ENCODE assay signal across 8 mouse cellular contexts in genomic region chr3:83789651-83790451, GRCm38 (mm10). TPM values are rescaled to one million over a fixed set of nuclear protein-coding genes. Genes with fewer than 3 reads are reported as not detected.
DNase-seq lines count a peak whose midpoint lies in the region; ATAC-seq and TF ChIP-seq lines count a peak whose summit lies in the region.

No protein-coding gene starts in this region.

- H3K9ac ChIP-seq in kidney, embryonic 16.5 days (replicated peaks; ENCODE audit: low read length) = peak overlapping the region; percentile 69
- H3K9ac ChIP-seq in ES-E14 (ENCODE audit: insufficient read depth, low read depth, low read length, poor library complexity, severe bottlenecking) = peak overlapping the region; percentile 83
- H3K9ac ChIP-seq in hindbrain, embryonic 12.5 days = peak overlapping the region; percentile 73

- H3K27me3 ChIP-seq in kidney, embryonic 16.5 days (ENCODE audit: insufficient read depth, low read length) = peaks cover 4% of the 10 kb centered on the region; the same call in 1 of the 2 replicates
- peaks cover 15% of the 10 kb centered on the region for H3K27me3 ChIP-seq in hindbrain, embryonic 12.5 days

- H3K27ac ChIP-seq in kidney, embryonic 16.5 days (ENCODE audit: low read length) = no peak overlapping the region
- no peak overlapping the region for H3K27ac ChIP-seq in ES-E14 (ENCODE audit: insufficient read depth, low read depth, low read length, poor library complexity, severe bottlenecking)
- H3K27ac ChIP-seq in hindbrain, embryonic 12.5 days = no peak overlapping the region

- no peaks in the 10 kb centered on the region for H3K9me3 ChIP-seq in kidney, embryonic 16.5 days (ENCODE audit: low read length)
- H3K9me3 ChIP-seq in ES-E14 (ENCODE audit: control insufficient read depth, insufficient read depth, low read depth, low read length) = no peaks in the 10 kb centered on the region
- no peaks in the 10 kb centered on the region for H3K9me3 ChIP-seq in hindbrain, embryonic 12.5 days (replicated peaks)

- 3% methylated on average over 43 of the region's 44 CpGs for whole genome bisulfite sequencing in kidney, embryonic 16.5 days
- 2% methylated on average over 44 of the region's 44 CpGs for WGBS in hindbrain, embryonic 12.5 days

- no peak for DNase-seq in kidney, adult 8-10 months
- DNase-seq in ES-E14 (ENCODE audit: low read depth, low spot score) = no peak
- DNase-seq in embryo, embryonic 11 days = peak; percentile 80
- DNase-seq in yolk sac, embryonic 10.5 days (ENCODE audit: low spot score) = no peak
- DNase-seq in spleen, adult 18-20 months = no peak

- H3K4me2 ChIP-seq in kidney, embryonic 16.5 days (replicated peaks; ENCODE audit: low read depth, low read length) = peak overlapping the region; percentile 86
- H3K4me2 ChIP-seq in hindbrain, embryonic 12.5 days (replicated peaks) = peak overlapping the region; percentile 81

- peak; percentile 79 for ATAC-seq in kidney, embryonic 16.5 days (ENCODE audit: low FRiP score, low TSS enrichment)
- peak; percentile 80 for ATAC-seq in hindbrain, embryonic 12.5 days (ENCODE audit: low FRiP score)
- ATAC-seq in megakaryocyte progenitor cell, adult 5-6 weeks (replicated peaks; ENCODE audit: poor library complexity) = peak; percentile 57

- in situ Hi-C loops in ES-E14 (cut with MboI; ENCODE audit: low sequenced_read_pairs in 2 of 2, unreplicated experiment in 2 of 2) = no loop called here

- no peaks in the 10 kb centered on the region for H3K36me3 ChIP-seq in kidney, embryonic 16.5 days (ENCODE audit: insufficient read depth, low read length)
- no peaks in the 10 kb centered on the region; the same call in 1 of the 2 replicates for H3K36me3 ChIP-seq in ES-E14 (ENCODE audit: control insufficient read depth, insufficient read depth, low read length, poor library complexity, severe bottlenecking)
- no peaks in the 10 kb centered on the region for H3K36me3 ChIP-seq in hindbrain, embryonic 12.5 days

- H3K4me1 ChIP-seq in kidney, embryonic 16.5 days (ENCODE audit: insufficient read depth, low read length) = peaks cover 8% of the 10 kb centered on the region
- peaks cover 0 to 4% of the 10 kb centered on the region in 2 experiments; a peak in 1 of 4 replicates for H3K4me1 ChIP-seq in ES-E14 (ENCODE audit: control insufficient read depth in 2 of 2, insufficient read depth in 2 of 2, low read length in 2 of 2, poor library complexity in 1 of 2)
- H3K4me1 ChIP-seq in hindbrain, embryonic 12.5 days = peaks cover 5% of the 10 kb centered on the region

- H3K4me3 ChIP-seq in kidney, embryonic 16.5 days (ENCODE audit: low read length) = peak overlapping the region; percentile 66
- H3K4me3 ChIP-seq in ES-E14 (ENCODE audit: insufficient read depth in 1 of 2, low read depth in 1 of 2, low read length in 2 of 2, poor library complexity in 1 of 2, severe bottlenecking in 1 of 2) = peak overlapping the region; percentile 88 to 93
- H3K4me3 ChIP-seq in hindbrain, embryonic 12.5 days = peak overlapping the region; percentile 64

TF ChIP-seq in ES-E14, 5 proteins besides CTCF, POLR2A, EP300 and RAD21:
- TF ChIP-seq CHD2 (IDR thresholded peaks at IDR 0.05; ENCODE audit: low read depth, low read length) (no peak), ZNF384 (IDR thresholded peaks at IDR 0.05; ENCODE audit: low read depth, low read length) (no peak), MAFK (IDR thresholded peaks at IDR 0.05; ENCODE audit: insufficient read depth, low read depth, low read length) (no peak), HCFC1 (IDR thresholded peaks at IDR 0.05; ENCODE audit: borderline replicate concordance, insufficient read depth, low read length) (no peak), ZC3H11A (IDR thresholded peaks at IDR 0.05; ENCODE audit: borderline replicate concordance, low read depth, low read length) (no peak)
TF ChIP-seq in ES-E14: peak in this region for 0.

RNA-seq across cellular contexts. Expression of gene Sfrp2, which starts 23.7 kb away (rescaled TPM):
- polyA plus RNA-seq in kidney, embryonic 16.5 days (2015; fragmentation: Nextera tagmentation; extraction: Ambion mirVana) = 166 and 172 TPM in 2 replicates
- 29.5 and 65.4 TPM in 2 replicates for total RNA-seq in ES-E14 (2012; rRNA removed)
- 159 and 176 TPM in 2 replicates for polyA plus RNA-seq in hindbrain, embryonic 12.5 days (2016; fragmentation: Nextera tagmentation; extraction: Ambion mirVana)
- total RNA-seq in megakaryocyte progenitor cell, adult 5-6 weeks (2015) = not detected in 2 replicates
- total RNA-seq in megakaryocyte progenitor cell, adult 5-6 weeks (2017) = not detected in 2 replicates

RNA-seq across cellular contexts. Expression of gene Tlr2, which starts 51.7 kb away (rescaled TPM):
- 3.2 and 3.5 TPM in 2 replicates for polyA plus RNA-seq in kidney, embryonic 16.5 days (2015; fragmentation: Nextera tagmentation; extraction: Ambion mirVana)
- total RNA-seq in ES-E14 (2012; rRNA removed) = 11.8 and 13.8 TPM in 2 replicates
- polyA plus RNA-seq in hindbrain, embryonic 12.5 days (2016; fragmentation: Nextera tagmentation; extraction: Ambion mirVana) = 2.0 and 2.4 TPM in 2 replicates
- 9.3 and 15.9 TPM in 2 replicates for total RNA-seq in megakaryocyte progenitor cell, adult 5-6 weeks (2015)
- total RNA-seq in megakaryocyte progenitor cell, adult 5-6 weeks (2017) = 10.6 and 16.0 TPM in 2 replicates

Comparison
In these comparisons a context has a peak if more than half of its experiments do, and no peak if none do; other contexts are left out.
1. RNA of gene Sfrp2, which starts 23.7 kb away (total RNA-seq): 29.5 to 65.4 TPM in ES-E14; not detected in megakaryocyte progenitor cell, adult 5-6 weeks; every median in the first group is over 10 times any median in the second.
2. Peak in every context shown above with its lines, with median percentiles within 50 percentile points of each other: ATAC-seq, H3K4me3 ChIP-seq and H3K9ac ChIP-seq.